Mouse (Mus musculus): ENCODE data around the gene Dbh. TPM values are rescaled to one million over a fixed set of nuclear protein-coding genes. Genes with fewer than 3 reads are reported as not detected.

Dbh gene
- 0.07 and 0.14 TPM in 2 replicates for polyA plus RNA-seq (2015; fragmentation: Nextera tagmentation; extraction: Ambion mirVana)

DNA sequence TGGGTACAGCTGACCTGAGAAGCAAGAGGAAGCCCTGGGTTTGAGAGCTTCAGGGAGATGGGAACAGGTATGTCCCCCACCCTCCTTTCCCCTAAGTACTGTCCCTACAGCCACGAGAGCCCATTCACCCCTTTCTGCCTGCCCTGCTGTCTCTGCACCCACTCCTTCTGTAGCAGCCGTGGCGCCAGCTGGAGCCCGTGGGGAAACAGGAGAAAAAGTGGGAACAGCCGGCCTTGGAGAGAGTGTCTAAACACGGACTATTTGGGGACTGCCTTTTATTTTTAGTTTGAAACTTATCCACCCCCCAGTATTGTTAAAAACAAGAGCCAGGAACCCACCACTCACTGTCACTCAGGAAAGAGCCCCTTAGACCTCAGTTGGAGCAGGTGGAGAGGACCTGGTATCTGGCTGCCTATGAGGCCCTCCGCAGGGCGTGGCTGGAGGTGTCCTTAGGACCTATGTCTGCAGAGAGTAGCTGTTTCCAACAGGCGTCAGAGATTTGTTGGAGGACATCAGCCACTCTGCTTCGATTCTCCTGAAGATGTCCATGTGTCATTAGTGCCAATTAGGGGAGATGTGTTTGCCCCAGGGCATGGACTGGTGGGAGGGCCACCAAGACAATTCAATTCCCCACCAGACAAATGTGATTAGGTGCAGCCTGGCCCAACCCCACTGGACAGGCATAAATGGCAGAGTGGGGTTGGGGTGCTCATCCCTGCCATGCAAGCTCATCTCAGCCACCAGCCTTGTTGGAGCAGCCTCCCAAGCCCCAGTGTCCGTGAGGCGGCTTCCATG lies at the start of gene Dbh:
Gene Dbh, plus strand, starts transcription at position 438 of the 795 bp plus-strand sequence.
- WGBS: 70% methylated on average over 12 of the region's 12 CpGs
- Histone ChIP-seq H3K4me3 (no peak within 1 kb of the TSS), H3K9me3 (no peaks in the 10 kb centered on the region), H3K27ac (no peak within 1 kb of the TSS), H3K27me3 (peaks cover 12% of the 10 kb centered on the region; the same call in 1 of the 2 replicates), H3K9ac (no peak within 1 kb of the TSS), H3K4me1 (peaks cover 22% of the 10 kb centered on the region), H3K4me2 (no peak within 1 kb of the TSS), H3K36me3 (no peaks in the 10 kb centered on the region)
- ATAC-seq (ENCODE audit: insufficient number of reproducible peaks, insufficient read depth, low FRiP score, low TSS enrichment, low read depth): no peak

DNA sequence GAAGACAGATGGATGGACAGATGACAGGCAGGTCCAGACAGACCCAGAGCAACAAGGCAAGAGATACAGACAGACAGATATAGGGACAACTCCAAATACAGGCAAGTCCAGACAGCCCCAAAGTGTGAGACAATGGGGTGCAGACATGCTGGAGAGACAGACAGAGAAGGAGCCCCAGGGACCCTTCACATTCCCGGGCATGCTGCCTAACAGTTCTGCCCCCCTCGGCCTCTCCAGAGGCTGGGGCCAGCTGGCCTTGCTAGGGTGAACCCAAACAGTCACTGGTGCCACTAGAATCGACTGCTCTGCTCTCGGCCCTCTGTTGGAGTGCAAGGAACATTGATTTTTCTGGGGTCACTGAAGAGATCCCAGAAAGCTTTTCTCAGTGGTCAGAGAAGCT lies 46.6 kb upstream of the Dbh start:
- no peak overlapping the region for H3K4me2 ChIP-seq
- no peak overlapping the region for H3K4me3 ChIP-seq
- no peak overlapping the region for H3K27ac ChIP-seq
- H3K27me3 ChIP-seq: peaks cover 4% of the 10 kb centered on the region
- no peak overlapping the region for H3K9ac ChIP-seq
- ATAC-seq (ENCODE audit: insufficient number of reproducible peaks, insufficient read depth, low FRiP score, low TSS enrichment, low read depth): no peak
- peaks cover 33% of the 10 kb centered on the region for H3K4me1 ChIP-seq
- H3K36me3 ChIP-seq: no peaks in the 10 kb centered on the region
- no peaks in the 10 kb centered on the region for H3K9me3 ChIP-seq
- 52% methylated on average over 4 of the region's 4 CpGs for WGBS

GRCm38 (mm10) chr2:27119766-27120165 lies 45.3 kb upstream of the Dbh start:
- Histone ChIP-seq H3K4me2 (no peak overlapping the region), H3K9ac (no peak overlapping the region), H3K27me3 (peaks cover 4% of the 10 kb centered on the region), H3K4me1 (peaks cover 37% of the 10 kb centered on the region), H3K9me3 (no peaks in the 10 kb centered on the region), H3K27ac (peak overlapping the region; percentile 7; the same call in 1 of the 2 replicates), H3K36me3 (no peaks in the 10 kb centered on the region), H3K4me3 (no peak overlapping the region)
- 89% methylated on average over 2 of the region's 2 CpGs for WGBS
- ATAC-seq (ENCODE audit: insufficient number of reproducible peaks, insufficient read depth, low FRiP score, low TSS enrichment, low read depth): no peak

DNA sequence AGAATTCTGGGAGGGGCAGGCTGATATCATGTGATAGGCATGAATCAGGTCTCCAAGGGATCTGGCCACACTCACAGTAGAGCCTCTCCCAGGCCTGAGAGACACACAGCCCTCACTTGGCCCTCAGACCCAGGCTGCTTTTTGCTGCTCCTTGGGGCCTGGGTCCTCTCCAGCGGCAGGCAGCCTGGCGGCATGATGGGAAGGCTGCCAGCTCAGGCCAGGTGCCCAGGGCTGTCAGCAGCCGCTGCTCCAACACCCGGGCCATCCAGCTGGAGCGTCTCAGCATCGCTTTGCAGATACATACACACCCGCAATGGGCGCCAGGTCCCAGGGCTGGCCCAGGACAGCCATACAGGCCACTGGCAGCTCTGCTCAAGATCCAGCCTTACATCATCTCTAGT lies 44.8 kb upstream of the Dbh start:
- H3K4me2 ChIP-seq: no peak overlapping the region
- no peaks in the 10 kb centered on the region for H3K9me3 ChIP-seq
- ATAC-seq (ENCODE audit: insufficient number of reproducible peaks, insufficient read depth, low FRiP score, low TSS enrichment, low read depth): no peak
- peak overlapping the region; percentile 7; the same call in 1 of the 2 replicates for H3K27ac ChIP-seq
- 77% methylated on average over 8 of the region's 8 CpGs for WGBS
- no peaks in the 10 kb centered on the region for H3K36me3 ChIP-seq
- peaks cover 37% of the 10 kb centered on the region for H3K4me1 ChIP-seq
- H3K27me3 ChIP-seq: peaks cover 4% of the 10 kb centered on the region
- no peak overlapping the region for H3K4me3 ChIP-seq
- no peak overlapping the region for H3K9ac ChIP-seq

- WGBS: 14% methylated on average over 9 of the region's 9 CpGs
- H3K4me1 ChIP-seq: peaks cover 39% of the 10 kb centered on the region
- H3K27ac ChIP-seq: peak overlapping the region; percentile 51
- H3K36me3 ChIP-seq: no peaks in the 10 kb centered on the region
- 0 out of 2 replicates have a peak overlapping the region, but pooled peaks have one; percentile 1 for H3K9ac ChIP-seq
- H3K27me3 ChIP-seq: peaks cover 4% of the 10 kb centered on the region
- peak overlapping the region; percentile 23; the same call in 1 of the 2 replicates for H3K4me2 ChIP-seq
- no peak overlapping the region for H3K4me3 ChIP-seq
- H3K9me3 ChIP-seq: no peaks in the 10 kb centered on the region
- ATAC-seq (ENCODE audit: insufficient number of reproducible peaks, insufficient read depth, low FRiP score, low TSS enrichment, low read depth): peak; percentile 38; the same call in 1 of the 2 replicates
Measured at GRCm38 (mm10) chr2:27121626-27122355, 43.2 kb upstream of the Dbh start.

DNA sequence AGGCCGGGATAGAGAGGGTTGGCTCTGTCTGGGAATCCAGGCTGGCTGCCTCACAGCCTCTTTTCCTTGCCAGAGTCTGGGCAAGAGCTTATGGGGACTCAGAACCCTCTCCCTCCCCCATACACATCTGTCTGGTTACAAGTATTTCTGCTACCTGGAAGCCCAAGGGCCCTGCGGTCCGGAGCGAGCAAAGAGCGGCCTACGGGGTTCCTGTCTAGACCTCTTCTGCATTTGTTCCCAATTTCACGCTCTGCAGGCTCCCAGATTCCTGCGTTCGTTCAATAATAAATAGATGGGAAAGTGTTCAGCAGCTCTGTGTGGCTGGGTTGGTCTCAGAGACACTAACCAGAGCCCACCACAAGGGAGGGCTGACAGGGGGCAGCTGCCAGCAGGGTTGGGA lies 42.5 kb upstream of the Dbh start:
- H3K4me1 ChIP-seq: peaks cover 39% of the 10 kb centered on the region
- peak; percentile 49; the same call in 1 of the 2 replicates for ATAC-seq (ENCODE audit: insufficient number of reproducible peaks, insufficient read depth, low FRiP score, low TSS enrichment, low read depth)
- no peak overlapping the region for H3K4me3 ChIP-seq
- 0 out of 2 replicates have a peak overlapping the region, but pooled peaks have one; percentile 1 for H3K9ac ChIP-seq
- H3K27ac ChIP-seq: peak overlapping the region; percentile 51
- WGBS: 22% methylated on average over 9 of the region's 9 CpGs
- H3K27me3 ChIP-seq: peaks cover 4% of the 10 kb centered on the region
- H3K9me3 ChIP-seq: no peaks in the 10 kb centered on the region
- no peak overlapping the region for H3K4me2 ChIP-seq
- no peaks in the 10 kb centered on the region for H3K36me3 ChIP-seq

DNA sequence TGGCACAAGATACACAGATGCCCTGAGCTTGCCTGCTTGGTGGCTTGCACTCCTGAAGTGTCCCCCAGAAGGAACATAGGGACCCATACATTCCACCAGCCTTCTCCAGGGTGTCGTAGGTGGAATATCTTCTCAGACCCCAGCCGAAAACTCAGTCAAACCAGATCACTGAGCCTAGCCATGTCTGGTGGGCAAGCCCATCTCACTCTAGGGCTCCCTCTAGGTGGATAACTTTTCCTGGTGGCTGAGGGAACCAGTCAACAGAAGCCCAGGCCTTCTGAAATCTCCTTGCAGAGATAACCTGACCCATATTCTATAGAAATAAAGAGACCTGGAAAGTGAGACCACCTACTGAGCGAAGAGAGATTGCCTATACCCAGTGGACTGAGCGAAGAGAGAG lies 41.9 kb upstream of the Dbh start:
- H3K4me2 ChIP-seq: no peak overlapping the region
- no peaks in the 10 kb centered on the region for H3K9me3 ChIP-seq
- H3K27ac ChIP-seq: peak overlapping the region; percentile 51; the same call in 1 of the 2 replicates
- WGBS: 88% methylated on average over 4 of the region's 4 CpGs
- no peak overlapping the region for H3K9ac ChIP-seq
- peaks cover under 1% of the 10 kb centered on the region; the same call in 1 of the 2 replicates for H3K27me3 ChIP-seq
- H3K36me3 ChIP-seq: no peaks in the 10 kb centered on the region
- no peak overlapping the region for H3K4me3 ChIP-seq
- ATAC-seq (ENCODE audit: insufficient number of reproducible peaks, insufficient read depth, low FRiP score, low TSS enrichment, low read depth): no peak
- peaks cover 39% of the 10 kb centered on the region for H3K4me1 ChIP-seq

GRCm38 (mm10) chr2:27125979-27126378 lies 39.1 kb upstream of the Dbh start:
- no peaks in the 10 kb centered on the region for H3K9me3 ChIP-seq
- H3K27me3 ChIP-seq: no peaks in the 10 kb centered on the region; the same call in 1 of the 2 replicates
- H3K4me3 ChIP-seq: no peak overlapping the region
- ATAC-seq (ENCODE audit: insufficient number of reproducible peaks, insufficient read depth, low FRiP score, low TSS enrichment, low read depth): no peak
- no peak overlapping the region for H3K9ac ChIP-seq
- no peaks in the 10 kb centered on the region for H3K36me3 ChIP-seq
- H3K27ac ChIP-seq: no peak overlapping the region
- no peak overlapping the region for H3K4me2 ChIP-seq
- peaks cover 30% of the 10 kb centered on the region for H3K4me1 ChIP-seq
- WGBS: 41% methylated on average over 10 of the region's 10 CpGs

GRCm38 (mm10) chr2:27126496-27126895 lies 38.5 kb upstream of the Dbh start:
- Histone ChIP-seq H3K9me3 (no peaks in the 10 kb centered on the region), H3K27me3 (no peaks in the 10 kb centered on the region; the same call in 1 of the 2 replicates), H3K4me3 (no peak overlapping the region), H3K27ac (no peak overlapping the region), H3K9ac (no peak overlapping the region), H3K4me1 (peaks cover 25% of the 10 kb centered on the region), H3K36me3 (no peaks in the 10 kb centered on the region), H3K4me2 (no peak overlapping the region)
- WGBS: 56% methylated on average over 4 of the region's 4 CpGs
- no peak for ATAC-seq (ENCODE audit: insufficient number of reproducible peaks, insufficient read depth, low FRiP score, low TSS enrichment, low read depth)

DNA sequence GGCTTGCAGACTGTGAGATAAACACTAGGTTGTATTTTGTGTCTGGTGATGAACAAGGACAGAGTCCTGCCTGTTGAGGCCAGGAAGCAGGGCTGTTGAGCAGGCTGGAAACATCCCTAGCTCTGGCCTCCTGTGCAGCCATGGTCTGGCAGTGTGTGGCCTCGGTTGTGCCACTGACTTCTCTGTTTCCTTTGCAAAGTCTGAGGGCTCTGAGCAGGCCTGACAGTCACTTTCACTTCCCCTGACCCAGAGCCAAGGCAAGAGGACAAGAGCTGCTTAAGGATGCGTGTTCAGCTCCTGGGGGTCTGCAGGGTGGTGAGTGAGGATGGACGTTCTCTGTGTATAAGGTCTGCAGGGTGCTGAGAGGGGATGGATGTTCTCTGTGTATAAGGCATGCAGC lies 36.0 kb upstream of the Dbh start:
- Histone ChIP-seq H3K9me3 (no peaks in the 10 kb centered on the region), H3K36me3 (no peaks in the 10 kb centered on the region), H3K27ac (no peak overlapping the region), H3K9ac (no peak overlapping the region), H3K4me1 (peaks cover 2% of the 10 kb centered on the region; the same call in 1 of the 2 replicates), H3K4me3 (no peak overlapping the region), H3K4me2 (no peak overlapping the region), H3K27me3 (no peaks in the 10 kb centered on the region; the same call in 1 of the 2 replicates)
- ATAC-seq (ENCODE audit: insufficient number of reproducible peaks, insufficient read depth, low FRiP score, low TSS enrichment, low read depth): no peak
- 65% methylated on average over 3 of the region's 3 CpGs for WGBS

DNA sequence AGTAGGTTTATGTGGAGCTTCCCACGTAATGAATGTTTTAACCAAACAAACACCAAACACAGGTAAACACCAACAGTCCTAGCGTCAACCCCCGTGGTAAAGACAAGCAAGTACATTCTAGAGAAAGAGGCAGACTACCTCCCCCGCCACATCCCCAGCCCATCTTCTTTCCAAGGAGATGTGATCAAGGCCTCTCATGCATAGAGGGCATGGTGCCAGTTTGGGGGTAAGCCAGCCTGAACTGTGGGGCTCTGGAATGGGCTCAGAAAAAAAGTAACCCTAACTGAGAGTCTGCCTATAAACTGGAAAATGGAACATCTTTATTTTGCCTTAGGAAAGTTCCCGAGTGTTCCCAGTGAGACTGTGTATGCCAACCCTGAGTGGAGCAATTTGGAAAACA lies 29.1 kb upstream of the Dbh start:
- WGBS: 77% methylated on average over 5 of the region's 5 CpGs
- peaks cover 30% of the 10 kb centered on the region for H3K27me3 ChIP-seq
- no peak overlapping the region for H3K9ac ChIP-seq
- H3K4me1 ChIP-seq: no peaks in the 10 kb centered on the region
- H3K27ac ChIP-seq: no peak overlapping the region
- no peak overlapping the region for H3K4me3 ChIP-seq
- H3K4me2 ChIP-seq: no peak overlapping the region
- ATAC-seq (ENCODE audit: insufficient number of reproducible peaks, insufficient read depth, low FRiP score, low TSS enrichment, low read depth): no peak
- no peaks in the 10 kb centered on the region for H3K36me3 ChIP-seq
- H3K9me3 ChIP-seq: no peaks in the 10 kb centered on the region

All from embryonic facial prominence, embryonic 13.5 days (tissue).